Mouse (Mus musculus): ENCODE results near the gene Lyz2. TPM values are rescaled to one million over a fixed set of nuclear protein-coding genes. Genes with fewer than 3 reads are reported as not detected.
A peak's percentile ranks its signal among the peaks of the same experiment; 100 is the strongest.
"Not testable (repeated sequence)": the region's sequence is repeated elsewhere in the genome, so short reads cannot be mapped to it uniquely, and the experiment has no call there.

The Lyz2 gene
- polyA plus RNA-seq, 1 experiment from 2014 or later, result 30.1 TPM

DNA sequence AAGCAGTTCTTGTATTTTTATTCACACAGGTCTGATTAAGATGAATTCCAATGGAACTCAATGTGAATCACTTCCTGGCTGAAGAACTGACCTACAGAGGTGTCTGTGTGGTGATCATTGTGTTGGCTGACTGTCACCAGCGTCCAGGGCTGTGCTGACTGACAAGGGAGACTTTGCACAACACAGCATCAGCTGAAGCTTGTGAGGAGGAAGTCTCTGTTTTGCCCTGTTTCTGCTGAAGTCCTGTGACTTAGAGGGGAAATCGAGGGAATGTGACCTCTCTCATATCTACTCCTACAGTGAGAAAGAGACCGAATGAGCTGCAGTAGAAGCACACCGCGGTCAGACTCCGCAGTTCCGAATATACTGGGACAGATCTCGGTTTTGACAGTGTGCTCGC, 4.3 kb downstream of the Lyz2 start:
- H3K9me3 ChIP-seq (ENCODE audit: control insufficient read depth, low read length); H3K36me3 ChIP-seq (replicated peaks; ENCODE audit: control insufficient read depth, insufficient read depth); ATAC-seq (ENCODE audit: low FRiP score); H3K4me3 ChIP-seq (replicated peaks; ENCODE audit: low read length); H3K9ac ChIP-seq; H3K4me1 ChIP-seq (replicated peaks; ENCODE audit: control insufficient read depth, insufficient read depth, low read length); H3K4me2 ChIP-seq (replicated peaks); H3K27me3 ChIP-seq (ENCODE audit: control insufficient read depth, insufficient read depth, low read length); DNase-seq (ENCODE audit: low spot score); H3K27ac ChIP-seq: not testable (repeated sequence)
- whole genome bisulfite sequencing, result 85% methylated on average over 9 of the region's 9 CpGs

DNA sequence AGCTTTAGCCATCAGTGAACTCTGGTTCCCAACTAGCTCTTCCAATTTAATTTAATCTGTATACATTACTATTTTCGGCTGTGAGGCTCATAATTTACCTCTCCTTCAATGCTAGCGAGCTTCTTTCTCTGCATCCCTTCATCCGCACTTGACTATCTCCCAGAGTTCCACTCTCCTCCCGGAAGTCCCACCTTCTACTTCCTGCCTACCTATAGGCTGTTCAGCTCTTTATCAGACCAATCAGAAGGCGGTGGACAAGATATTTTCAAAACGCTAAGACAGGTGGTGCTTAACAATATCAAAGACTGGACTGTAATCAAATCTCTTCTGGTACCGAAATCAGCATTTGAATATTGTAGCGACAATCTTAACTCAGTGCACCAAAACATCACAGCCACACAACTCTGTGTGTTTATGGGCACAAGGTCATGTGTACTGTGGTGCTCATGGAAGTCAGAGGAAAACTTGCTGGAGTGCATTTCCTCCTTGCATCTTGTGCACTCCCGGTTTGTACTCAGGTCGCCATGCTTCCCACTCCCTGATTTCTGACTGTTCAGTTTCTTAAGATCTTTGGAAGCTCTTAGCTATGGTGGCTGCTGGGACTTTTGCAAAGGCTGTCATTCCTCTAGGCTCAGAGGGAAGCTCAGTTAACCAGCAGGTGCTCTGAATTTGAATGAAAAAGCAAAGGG, 6.3 kb downstream of the Lyz2 start:
- no peak overlapping the region for H3K4me2 ChIP-seq (replicated peaks)
- H3K36me3 ChIP-seq (replicated peaks; ENCODE audit: control insufficient read depth, insufficient read depth), result no peaks in the 10 kb centered on the region
- 83% methylated on average over 10 of the region's 10 CpGs for WGBS

DNA sequence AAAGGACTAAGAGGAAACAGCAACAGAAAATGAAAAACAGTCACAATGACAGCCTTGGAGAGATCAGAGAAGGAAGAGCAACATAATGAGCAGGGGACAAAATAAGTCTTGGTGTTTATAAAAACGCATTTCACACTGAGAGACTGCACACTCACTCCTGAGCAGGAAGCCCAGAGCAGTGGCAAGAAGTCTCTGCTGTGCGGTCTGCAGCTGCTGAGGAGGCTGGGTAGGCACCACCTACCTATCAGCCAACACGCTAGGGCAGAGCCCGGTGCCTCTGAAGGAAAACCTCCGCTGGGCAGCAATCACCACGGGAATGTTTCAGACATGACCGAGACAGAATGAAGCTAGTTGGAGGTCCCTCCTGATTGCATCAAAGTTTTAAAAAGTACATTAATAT, 7.5 kb downstream of the Lyz2 start:
- not testable (repeated sequence) for H3K4me2 ChIP-seq (replicated peaks); H3K36me3 ChIP-seq (replicated peaks; ENCODE audit: control insufficient read depth, insufficient read depth); ATAC-seq (ENCODE audit: low FRiP score); H3K27me3 ChIP-seq (ENCODE audit: control insufficient read depth, insufficient read depth, low read length); H3K27ac ChIP-seq; H3K9ac ChIP-seq; H3K4me1 ChIP-seq (replicated peaks; ENCODE audit: control insufficient read depth, insufficient read depth, low read length); H3K9me3 ChIP-seq (ENCODE audit: control insufficient read depth, low read length); DNase-seq (ENCODE audit: low spot score); H3K4me3 ChIP-seq (replicated peaks; ENCODE audit: low read length)
- WGBS, result 92% methylated on average over 3 of the region's 7 CpGs

More for the DNA sequence above, 6.3 kb downstream of the Lyz2 start:
- H3K9me3 ChIP-seq (ENCODE audit: control insufficient read depth, low read length), result no peaks in the 10 kb centered on the region
- no peak overlapping the region for H3K27ac ChIP-seq
- H3K4me1 ChIP-seq (replicated peaks; ENCODE audit: control insufficient read depth, insufficient read depth, low read length), result no peaks in the 10 kb centered on the region
- no peak for DNase-seq (ENCODE audit: low spot score)
- ATAC-seq (ENCODE audit: low FRiP score), result no peak
- H3K9ac ChIP-seq, result no peak overlapping the region
- no peaks in the 10 kb centered on the region for H3K27me3 ChIP-seq (ENCODE audit: control insufficient read depth, insufficient read depth, low read length)
- no peak overlapping the region; the same call in 1 of the 2 replicates for H3K4me3 ChIP-seq (replicated peaks; ENCODE audit: low read length)

- Histone ChIP-seq H3K36me3 (replicated peaks; ENCODE audit: control insufficient read depth, insufficient read depth) (no peaks in the 10 kb centered on the region), H3K4me1 (replicated peaks; ENCODE audit: control insufficient read depth, insufficient read depth, low read length) (no peaks in the 10 kb centered on the region), H3K9ac (no peak overlapping the region), H3K4me2 (replicated peaks) (no peak overlapping the region), H3K9me3 (ENCODE audit: control insufficient read depth, low read length) (no peaks in the 10 kb centered on the region), H3K4me3 (replicated peaks; ENCODE audit: low read length) (no peak overlapping the region), H3K27me3 (ENCODE audit: control insufficient read depth, insufficient read depth, low read length) (no peaks in the 10 kb centered on the region), H3K27ac (no peak overlapping the region)
- ATAC-seq (ENCODE audit: low FRiP score) (no peak), DNase-seq (ENCODE audit: low spot score) (no peak)
Measured at GRCm38 (mm10) chr10:117272023-117272422, 10.1 kb downstream of the Lyz2 start.

- DNase-seq (ENCODE audit: low spot score), result no peak
- H3K4me1 ChIP-seq (replicated peaks; ENCODE audit: control insufficient read depth, insufficient read depth, low read length), result no peaks in the 10 kb centered on the region
- 0 out of 2 replicates have a peak overlapping the region, but pooled peaks have one; percentile 3 for H3K27ac ChIP-seq
- H3K4me2 ChIP-seq (replicated peaks), result no peak overlapping the region
- 0 out of 2 replicates have a peak, but pooled peaks cover 8% of the 10 kb centered on the region for H3K9me3 ChIP-seq (ENCODE audit: control insufficient read depth, low read length)
- no peak for ATAC-seq (ENCODE audit: low FRiP score)
- no peaks in the 10 kb centered on the region for H3K27me3 ChIP-seq (ENCODE audit: control insufficient read depth, insufficient read depth, low read length)
- no peak overlapping the region for H3K4me3 ChIP-seq (replicated peaks; ENCODE audit: low read length)
- H3K36me3 ChIP-seq (replicated peaks; ENCODE audit: control insufficient read depth, insufficient read depth), result no peaks in the 10 kb centered on the region
- no peak overlapping the region for H3K9ac ChIP-seq
Measured at GRCm38 (mm10) chr10:117259870-117260269, 22.3 kb downstream of the Lyz2 start.

DNA sequence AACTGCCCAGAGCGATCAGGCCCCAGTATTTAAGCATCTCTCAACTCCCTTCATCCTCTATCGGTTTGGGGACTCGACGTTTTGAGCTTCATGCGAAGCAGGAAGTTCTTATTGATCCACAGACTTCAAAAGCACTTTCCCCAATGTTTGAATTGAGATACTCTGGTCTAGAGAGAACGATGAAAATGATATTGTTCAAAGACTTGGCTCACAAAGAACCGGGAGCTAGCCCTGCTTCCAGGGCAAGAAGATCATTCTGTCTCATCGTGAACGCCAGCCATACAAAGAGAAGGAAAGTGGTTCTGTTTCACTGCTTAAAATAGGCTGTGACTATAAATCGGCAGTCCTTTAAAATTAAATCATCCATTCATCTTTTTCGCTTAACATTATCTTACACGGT, 43.5 kb downstream of the Lyz2 start, which contains the start of gene 9530003J23Rik:
9530003J23Rik (minus strand) TSS at position 101 of the 400 bp plus-strand sequence.
- Histone ChIP-seq H3K4me3 (replicated peaks; ENCODE audit: low read length) (no peak within 1 kb of the TSS), H3K9ac (no peak within 1 kb of the TSS), H3K4me2 (replicated peaks) (no peak within 1 kb of the TSS), H3K36me3 (replicated peaks; ENCODE audit: control insufficient read depth, insufficient read depth) (no peaks in the 10 kb centered on the region), H3K4me1 (replicated peaks; ENCODE audit: control insufficient read depth, insufficient read depth, low read length) (no peaks in the 10 kb centered on the region), H3K27me3 (ENCODE audit: control insufficient read depth, insufficient read depth, low read length) (no peaks in the 10 kb centered on the region), H3K27ac (no peak within 1 kb of the TSS), H3K9me3 (ENCODE audit: control insufficient read depth, low read length) (no peaks in the 10 kb centered on the region)
- ATAC-seq (ENCODE audit: low FRiP score) (no peak), DNase-seq (ENCODE audit: low spot score) (no peak)
- WGBS, result 92% methylated on average over 12 of the region's 12 CpGs

DNA sequence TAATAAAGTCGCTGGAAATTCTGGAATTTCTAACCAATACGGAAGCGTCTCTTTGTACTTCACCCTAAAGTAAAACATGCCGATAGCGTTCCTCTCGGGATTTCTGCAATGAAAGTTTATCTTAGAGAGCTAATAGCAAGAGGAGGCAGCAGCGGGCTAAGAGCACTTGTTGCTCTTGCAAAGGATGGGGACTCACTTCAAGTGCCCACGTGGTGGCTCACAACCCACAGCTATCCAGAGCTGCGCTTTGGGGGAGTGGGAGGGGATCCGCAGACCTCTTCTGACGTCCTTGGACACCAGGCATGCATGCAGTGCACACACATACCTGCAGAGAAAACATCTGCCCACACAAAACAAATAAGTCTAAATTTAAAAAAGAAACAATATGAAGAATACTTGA, 46.3 kb downstream of the Lyz2 start:
- H3K4me3 ChIP-seq (replicated peaks; ENCODE audit: low read length), result no peak overlapping the region
- no peak overlapping the region for H3K4me2 ChIP-seq (replicated peaks)
- no peaks in the 10 kb centered on the region for H3K4me1 ChIP-seq (replicated peaks; ENCODE audit: control insufficient read depth, insufficient read depth, low read length)
- no peaks in the 10 kb centered on the region for H3K27me3 ChIP-seq (ENCODE audit: control insufficient read depth, insufficient read depth, low read length)
- DNase-seq (ENCODE audit: low spot score), result no peak
- WGBS, result 69% methylated on average over 11 of the region's 11 CpGs
- H3K9me3 ChIP-seq (ENCODE audit: control insufficient read depth, low read length), result no peaks in the 10 kb centered on the region
- no peak overlapping the region for H3K9ac ChIP-seq
- H3K27ac ChIP-seq, result no peak overlapping the region
- no peak for ATAC-seq (ENCODE audit: low FRiP score)
- H3K36me3 ChIP-seq (replicated peaks; ENCODE audit: control insufficient read depth, insufficient read depth), result no peaks in the 10 kb centered on the region

- H3K9me3 ChIP-seq (ENCODE audit: control insufficient read depth, low read length), result no peaks in the 10 kb centered on the region
- no peak for DNase-seq (ENCODE audit: low spot score)
- no peak overlapping the region for H3K4me3 ChIP-seq (replicated peaks; ENCODE audit: low read length)
- H3K36me3 ChIP-seq (replicated peaks; ENCODE audit: control insufficient read depth, insufficient read depth), result no peaks in the 10 kb centered on the region
- H3K4me2 ChIP-seq (replicated peaks), result no peak overlapping the region
- H3K9ac ChIP-seq, result no peak overlapping the region
- H3K27ac ChIP-seq, result no peak overlapping the region
- 70% methylated on average over 4 of the region's 4 CpGs for WGBS
- no peaks in the 10 kb centered on the region for H3K27me3 ChIP-seq (ENCODE audit: control insufficient read depth, insufficient read depth, low read length)
- no peaks in the 10 kb centered on the region for H3K4me1 ChIP-seq (replicated peaks; ENCODE audit: control insufficient read depth, insufficient read depth, low read length)
- no peak for ATAC-seq (ENCODE audit: low FRiP score)
Measured at GRCm38 (mm10) chr10:117234825-117235224, 47.3 kb downstream of the Lyz2 start.

DNA sequence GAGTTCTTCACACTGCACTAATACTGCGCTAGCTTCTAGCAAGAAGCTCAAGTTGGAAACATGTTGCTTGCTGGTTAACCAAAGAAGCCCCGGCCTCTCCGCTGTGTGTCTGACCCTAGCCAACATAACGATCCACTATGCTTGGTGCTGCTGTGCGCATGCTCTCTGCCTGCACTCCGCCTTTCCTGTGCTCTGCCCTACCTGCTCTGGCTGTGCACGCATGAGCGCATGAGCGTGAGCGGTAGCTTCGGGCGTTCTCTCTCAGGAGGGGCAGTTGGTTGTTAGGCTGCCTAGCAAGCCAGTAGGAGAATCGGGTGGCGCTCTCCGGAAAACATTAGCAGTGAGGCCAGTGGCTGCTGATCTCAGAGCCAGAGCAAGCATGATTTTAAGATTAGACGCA, 52.3 kb downstream of the Lyz2 start:
- H3K27ac ChIP-seq, result no peak overlapping the region
- no peaks in the 10 kb centered on the region for H3K27me3 ChIP-seq (ENCODE audit: control insufficient read depth, insufficient read depth, low read length)
- ATAC-seq (ENCODE audit: low FRiP score), result no peak
- H3K9me3 ChIP-seq (ENCODE audit: control insufficient read depth, low read length), result no peaks in the 10 kb centered on the region
- no peak overlapping the region for H3K4me2 ChIP-seq (replicated peaks)
- no peak for DNase-seq (ENCODE audit: low spot score)
- no peaks in the 10 kb centered on the region for H3K36me3 ChIP-seq (replicated peaks; ENCODE audit: control insufficient read depth, insufficient read depth)
- 75% methylated on average over 16 of the region's 16 CpGs for whole genome bisulfite sequencing
- no peak overlapping the region for H3K9ac ChIP-seq
- no peak overlapping the region for H3K4me3 ChIP-seq (replicated peaks; ENCODE audit: low read length)
- peaks cover 3% of the 10 kb centered on the region for H3K4me1 ChIP-seq (replicated peaks; ENCODE audit: control insufficient read depth, insufficient read depth, low read length)
